Mouse (Mus musculus) midbrain, postnatal 0 days (tissue): ENCODE measurements at regions not wholly inside any gene's neighbourhood (a gene's known extent, or its start where the extent isn't known, plus 50 kb on each side); places are given as distances from the start of the nearest gene placed in this dataset.
A peak's percentile ranks its signal among the peaks of the same experiment; 100 is the strongest.

Experiments used
- ATAC-seq: fragments of 200-750 bp; cut with Nextera tagmentation; 2 replicates; pipeline ENCODE4 v1.8.0; 2017; ENCODE audit warnings: moderate number of reproducible peaks, mild to moderate bottlenecking, moderate TSS enrichment, moderate library complexity; ENCODE audit not compliant: low FRiP score
- DNase-seq: peaks from one replicate; pipeline ENCODE4 v3.0.0-alpha.2; 2015; ENCODE audit warnings: low spot score
- H3K27ac ChIP-seq: fragments of 300-500 bp; sonication (generic); 2 replicates; pipeline ENCODE4 v1.5.1; 2014; ENCODE audit warnings: low read depth, mild to moderate bottlenecking, low read length, mixed read lengths
- H3K27me3 ChIP-seq: fragments of 300-500 bp; sonication (generic); 2 replicates; pipeline ENCODE4 v1.6.1; 2014; ENCODE audit warnings: low read length, control low read depth, mixed read lengths; ENCODE audit not compliant: insufficient read depth
- H3K36me3 ChIP-seq: fragments of 300-500 bp; sonication (generic); 2 replicates; pipeline ENCODE4 v1.6.1; 2014; ENCODE audit warnings: low read length, control low read depth, mixed read lengths; ENCODE audit not compliant: insufficient read depth
- H3K4me1 ChIP-seq: fragments of 300-500 bp; sonication (generic); 2 replicates; pipeline ENCODE4 v1.6.1; 2014; ENCODE audit warnings: mild to moderate bottlenecking, control low read depth, antibody characterized with exemption, low read length, mixed read lengths; ENCODE audit not compliant: insufficient read depth
- H3K4me2 ChIP-seq: fragments of 300-500 bp; sonication (generic); 2 replicates; pipeline ENCODE4 v1.6.1; 2014; ENCODE audit warnings: low read depth, mild to moderate bottlenecking, low read length, mixed read lengths; ENCODE audit not compliant: poor library complexity, severe bottlenecking
- H3K4me3 ChIP-seq: fragments of 300-500 bp; sonication (generic); 2 replicates; pipeline ENCODE4 v1.5.1; 2014; ENCODE audit warnings: low read depth, mild to moderate bottlenecking, low read length, moderate library complexity
- H3K9ac ChIP-seq: fragments of 300-500 bp; sonication (generic); replicated peaks from 2 replicates; pipeline ENCODE4 v1.6.1; 2014; ENCODE audit warnings: mild to moderate bottlenecking, low read length, moderate library complexity, mixed read lengths; ENCODE audit not compliant: poor library complexity, severe bottlenecking
- H3K9me3 ChIP-seq: fragments of 300-500 bp; sonication (generic); 2 replicates; pipeline ENCODE4 v1.6.1; 2016; ENCODE audit warnings: low read length, control low read depth
- CTCF ChIP-seq: IDR thresholded peaks from 2 replicates; pipeline ENCODE4 v1.5.1; 2016; ENCODE audit warnings: antibody characterized with exemption, mild to moderate bottlenecking
- WGBS: fragments of 180-500 bp; shearing (Covaris S2); extraction: QIAGEN DNeasy Blood & Tissue Kit; methylation state at CpG from one replicate; pipeline ENCODE4 v1.1.7; 2014; 5-methylcytosine and 5-hydroxymethylcytosine counted together

GRCm38 (mm10) chr12:65673193-65673592 is 447.9 kb downstream of the Wdr20rt start:
- no peak overlapping the region for H3K4me3 ChIP-seq
- no peaks in the 10 kb centered on the region for H3K4me1 ChIP-seq
- no peaks in the 10 kb centered on the region for H3K36me3 ChIP-seq
- 94% methylated on average over 2 of the region's 2 CpGs for WGBS
- no peak overlapping the region for H3K27ac ChIP-seq
- H3K27me3 ChIP-seq = no peaks in the 10 kb centered on the region
- no peaks in the 10 kb centered on the region for H3K9me3 ChIP-seq
- H3K4me2 ChIP-seq = no peak overlapping the region
- ATAC-seq = no peak
- TF ChIP-seq CTCF = no peak
- no peak overlapping the region for H3K9ac ChIP-seq
- DNase-seq = peak; percentile 5

GRCm38 (mm10) chr12:65674916-65675660 is 449.8 kb downstream of the Wdr20rt start:
- H3K4me2 ChIP-seq = no peak overlapping the region
- H3K9me3 ChIP-seq = no peaks in the 10 kb centered on the region
- no peaks in the 10 kb centered on the region for H3K36me3 ChIP-seq
- no peak for ATAC-seq
- no peak for TF ChIP-seq CTCF
- no peak overlapping the region for H3K4me3 ChIP-seq
- H3K27me3 ChIP-seq = no peaks in the 10 kb centered on the region
- no peaks in the 10 kb centered on the region for H3K4me1 ChIP-seq
- no peak overlapping the region for H3K27ac ChIP-seq
- DNase-seq = no peak
- H3K9ac ChIP-seq = no peak overlapping the region
- 84% methylated on average over 1 of the region's 1 CpGs for whole genome bisulfite sequencing

- DNase-seq (no peak), ATAC-seq (no peak)
- no peaks in the 10 kb centered on the region for H3K9me3 ChIP-seq
- TF ChIP-seq CTCF = no peak
- no peaks in the 10 kb centered on the region for H3K4me1 ChIP-seq
- 88% methylated on average over 2 of the region's 2 CpGs for WGBS
- no peaks in the 10 kb centered on the region for H3K27me3 ChIP-seq
- H3K36me3 ChIP-seq = no peaks in the 10 kb centered on the region
- no peak overlapping the region for H3K27ac ChIP-seq
- H3K4me3 ChIP-seq = no peak overlapping the region
- no peak overlapping the region for H3K4me2 ChIP-seq
- no peak overlapping the region for H3K9ac ChIP-seq
Observed at GRCm38 (mm10) chr12:65680335-65680734, 455.0 kb downstream of the Wdr20rt start.

GRCm38 (mm10) chr12:65681826-65682225 is 456.5 kb downstream of the Wdr20rt start:
- no peak for DNase-seq
- 90% methylated on average over 6 of the region's 6 CpGs for WGBS
- no peak for TF ChIP-seq CTCF

DNA sequence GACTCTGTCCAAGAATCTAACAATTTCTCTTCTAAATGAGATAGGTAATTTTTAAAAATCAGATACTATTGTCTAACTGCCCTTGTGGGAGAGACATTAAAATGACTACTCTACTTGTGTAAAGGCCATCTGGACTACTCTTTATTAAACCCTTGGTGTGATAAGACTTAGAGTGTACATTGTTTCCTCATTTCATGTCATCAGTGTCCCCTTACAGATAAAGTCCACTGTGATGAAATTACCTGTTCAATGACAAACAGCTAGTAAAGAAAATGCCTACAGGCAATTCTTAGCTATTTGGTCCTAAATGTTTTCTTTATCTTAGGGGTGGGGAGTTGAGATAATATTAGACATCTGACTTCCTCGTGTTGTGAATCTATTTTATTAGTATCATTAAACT is 479.7 kb downstream of the Wdr20rt start:
- Histone ChIP-seq H3K4me3 (no peak overlapping the region), H3K4me2 (no peak overlapping the region), H3K9ac (no peak overlapping the region), H3K36me3 (no peaks in the 10 kb centered on the region), H3K27ac (no peak overlapping the region), H3K4me1 (no peaks in the 10 kb centered on the region), H3K9me3 (no peaks in the 10 kb centered on the region), H3K27me3 (no peaks in the 10 kb centered on the region)
- no peak for ATAC-seq
- DNase-seq = no peak
- TF ChIP-seq CTCF = no peak
- WGBS = 81% methylated on average over 1 of the region's 1 CpGs

More at GRCm38 (mm10) chr12:65681826-65682225, 456.5 kb downstream of the Wdr20rt start:
- H3K27ac ChIP-seq = no peak overlapping the region
- no peak for ATAC-seq
- H3K9ac ChIP-seq = no peak overlapping the region
- H3K4me2 ChIP-seq = no peak overlapping the region
- H3K4me3 ChIP-seq = no peak overlapping the region
- no peaks in the 10 kb centered on the region for H3K36me3 ChIP-seq
- no peaks in the 10 kb centered on the region for H3K9me3 ChIP-seq
- no peaks in the 10 kb centered on the region for H3K4me1 ChIP-seq
- H3K27me3 ChIP-seq = no peaks in the 10 kb centered on the region

DNA sequence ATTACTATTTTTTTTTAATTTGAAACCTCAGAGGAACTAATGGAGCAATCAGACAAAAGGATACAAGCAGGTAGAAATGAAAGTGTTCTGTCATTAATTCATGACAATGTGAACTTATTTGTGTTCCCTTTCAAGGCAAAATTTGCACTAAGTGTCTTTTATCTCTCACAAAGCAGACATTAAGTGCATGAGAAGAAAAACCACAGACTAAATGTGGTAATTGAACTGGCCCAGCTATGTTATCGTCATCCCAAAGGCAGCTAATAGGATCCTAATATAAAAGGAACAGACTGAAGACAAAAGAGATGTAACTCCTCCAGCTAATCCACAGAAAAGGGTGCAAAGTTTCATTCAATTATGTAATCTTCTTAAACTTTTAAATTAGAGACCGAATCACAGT is 487.0 kb downstream of the Wdr20rt start:
- no peak overlapping the region for H3K4me2 ChIP-seq
- WGBS = 38% methylated on average over 2 of the region's 2 CpGs

More for the DNA sequence above, 487.0 kb downstream of the Wdr20rt start:
- ATAC-seq = no peak
- no peak overlapping the region for H3K4me3 ChIP-seq
- DNase-seq = no peak
- no peak overlapping the region for H3K27ac ChIP-seq
- TF ChIP-seq CTCF = no peak
- H3K4me1 ChIP-seq = no peaks in the 10 kb centered on the region
- H3K27me3 ChIP-seq = no peaks in the 10 kb centered on the region
- H3K9me3 ChIP-seq = no peaks in the 10 kb centered on the region
- no peak overlapping the region for H3K9ac ChIP-seq
- no peaks in the 10 kb centered on the region for H3K36me3 ChIP-seq
